Mouse (Mus musculus) kidney, postnatal 10 days (tissue): Measurements from ENCODE around the gene Gnb2.
A peak's percentile ranks its signal among the peaks of the same experiment; 100 is the strongest.

Source experiments
- DNase-seq: peaks from one replicate; pipeline ENCODE4 v3.0.0; 2021; ENCODE audit warnings: mixed read lengths

Gnb2 gene

DNA sequence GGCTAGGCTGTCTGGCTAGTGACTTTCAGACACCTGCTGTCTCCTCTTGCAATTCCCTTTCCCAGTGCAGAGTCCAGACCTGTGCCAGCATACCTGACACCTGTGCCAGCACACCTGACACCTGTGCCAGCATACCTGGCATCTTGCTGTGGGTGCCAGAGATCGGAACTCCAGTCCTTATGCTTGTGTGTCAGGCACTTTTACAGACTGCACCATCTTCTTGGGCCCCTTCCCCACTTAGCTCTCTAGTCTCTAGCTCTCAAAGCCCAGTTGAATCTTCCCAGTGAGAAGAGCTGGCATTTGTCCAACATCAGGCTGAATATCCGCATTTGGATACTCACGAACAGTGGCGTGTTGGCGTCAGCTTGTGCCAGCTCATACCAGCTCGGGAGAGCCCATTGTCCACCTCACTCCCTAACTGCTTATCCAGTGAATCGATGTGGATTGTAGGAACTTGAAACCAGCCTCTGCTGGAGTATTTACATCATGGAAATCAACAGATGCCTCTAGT, 6.0 kb upstream of the Gnb2 start:
- peak; percentile 30 for DNase-seq

DNA sequence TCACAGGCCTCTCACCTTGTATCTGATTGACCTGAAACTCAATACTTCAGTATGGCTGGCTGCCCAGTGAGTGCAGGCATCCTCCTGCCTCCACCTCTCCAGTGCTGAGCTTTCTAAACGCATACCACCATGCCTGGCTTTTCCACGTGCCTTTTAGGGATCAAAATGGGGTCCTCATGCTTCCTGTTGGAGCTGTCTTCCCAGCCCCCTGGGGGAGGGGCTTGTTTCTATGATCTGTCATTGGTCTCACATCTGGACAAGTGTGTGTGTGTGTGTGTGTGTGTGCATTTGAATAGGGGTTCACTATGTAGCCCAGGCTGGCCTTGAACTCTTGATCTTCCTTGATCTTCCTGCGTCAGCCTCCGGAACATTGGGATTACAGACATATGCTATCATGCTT, 4.2 kb upstream of the Gnb2 start:
- DNase-seq: peak; percentile 3

DNA sequence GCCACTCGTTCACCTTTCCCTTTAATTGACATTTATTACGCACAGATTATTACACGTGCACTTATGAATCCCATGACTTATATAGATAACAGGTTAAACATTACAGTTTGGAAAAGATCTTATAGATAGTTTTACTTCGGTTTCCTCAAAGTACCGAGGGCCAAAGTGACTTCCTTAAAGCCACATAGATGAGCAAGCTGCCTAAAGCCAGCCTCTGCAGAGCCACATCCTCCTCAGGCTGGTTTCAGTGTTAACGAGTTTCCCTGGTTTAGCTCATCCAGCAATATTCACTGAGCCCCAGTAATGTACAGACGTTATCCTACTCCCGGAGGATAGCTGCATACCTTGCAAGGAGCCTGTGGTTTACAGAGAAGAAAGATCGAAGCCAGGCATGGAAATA, 2.0 kb upstream of the Gnb2 start:
- peak; percentile 3 for DNase-seq

DNA sequence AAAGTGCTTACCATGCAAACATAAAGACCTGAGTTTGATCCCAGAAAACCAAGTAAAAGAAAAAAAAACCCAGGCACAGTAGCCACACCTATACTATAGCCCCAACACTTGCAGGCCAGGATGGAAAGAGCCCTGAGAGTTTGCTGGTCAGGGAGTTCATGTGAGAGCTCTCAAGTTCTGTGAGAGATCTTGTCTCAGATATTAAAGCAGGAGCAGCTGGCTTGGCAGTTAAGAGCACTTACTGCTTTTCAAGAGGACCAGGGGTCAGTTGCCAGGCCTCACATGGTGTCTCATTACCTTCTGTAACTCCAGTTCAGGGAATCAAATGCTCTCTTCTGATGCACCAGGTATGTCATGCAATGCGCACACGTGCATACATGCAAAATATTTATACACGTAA, 1.5 kb upstream of the Gnb2 start:
- DNase-seq: peak; percentile 6

DNA sequence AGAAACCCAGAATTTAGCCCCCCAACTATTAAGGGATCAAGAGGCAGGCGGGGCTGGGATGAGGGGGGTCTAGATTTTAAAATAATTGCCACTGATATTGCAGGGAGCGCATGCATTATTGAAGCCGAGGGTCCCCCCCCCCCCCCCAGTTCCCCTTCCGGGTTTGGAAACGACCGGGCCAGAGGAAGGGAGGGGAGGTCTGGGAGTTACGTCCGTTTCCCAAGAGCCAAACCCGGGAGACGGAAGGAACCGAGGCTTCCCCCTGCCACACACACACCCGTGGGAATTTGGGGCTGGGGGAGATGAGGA, 548 bp downstream of the Gnb2 start:
- no peak for DNase-seq

DNA sequence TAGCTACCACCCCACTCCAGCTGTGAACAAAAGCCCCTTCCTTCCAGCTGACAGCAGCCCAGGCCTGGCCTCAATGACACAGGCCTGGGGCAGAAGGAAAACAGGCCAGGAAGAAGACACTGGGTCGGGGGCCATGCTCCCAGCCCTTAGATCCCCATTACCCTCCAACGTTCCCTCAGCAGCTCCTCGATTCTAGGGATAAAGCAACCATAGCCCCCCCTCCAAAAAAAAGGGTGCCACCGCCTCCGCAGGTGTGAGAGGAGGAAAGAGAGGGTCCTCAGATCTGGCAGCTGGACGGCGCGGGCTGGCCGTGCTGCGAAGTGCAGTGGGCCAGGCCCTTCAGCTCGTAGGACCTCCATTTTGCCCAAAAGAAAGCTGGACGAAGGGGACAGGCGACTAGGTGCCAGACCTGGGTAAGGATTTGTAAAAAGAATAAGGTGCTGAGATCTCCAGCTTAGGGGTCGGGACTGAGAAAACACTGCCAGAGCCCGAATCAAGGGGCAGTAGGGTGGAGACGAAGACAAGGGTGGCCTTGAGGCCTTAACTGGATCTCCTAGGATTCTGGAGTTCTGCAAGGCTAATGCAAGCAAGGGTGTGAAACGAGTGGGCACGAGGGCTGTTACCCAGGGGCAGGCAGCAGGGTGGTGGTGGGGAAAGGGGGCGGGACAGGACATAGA, 1.0 kb downstream of the Gnb2 start:
- peak; percentile 56 for DNase-seq

DNA sequence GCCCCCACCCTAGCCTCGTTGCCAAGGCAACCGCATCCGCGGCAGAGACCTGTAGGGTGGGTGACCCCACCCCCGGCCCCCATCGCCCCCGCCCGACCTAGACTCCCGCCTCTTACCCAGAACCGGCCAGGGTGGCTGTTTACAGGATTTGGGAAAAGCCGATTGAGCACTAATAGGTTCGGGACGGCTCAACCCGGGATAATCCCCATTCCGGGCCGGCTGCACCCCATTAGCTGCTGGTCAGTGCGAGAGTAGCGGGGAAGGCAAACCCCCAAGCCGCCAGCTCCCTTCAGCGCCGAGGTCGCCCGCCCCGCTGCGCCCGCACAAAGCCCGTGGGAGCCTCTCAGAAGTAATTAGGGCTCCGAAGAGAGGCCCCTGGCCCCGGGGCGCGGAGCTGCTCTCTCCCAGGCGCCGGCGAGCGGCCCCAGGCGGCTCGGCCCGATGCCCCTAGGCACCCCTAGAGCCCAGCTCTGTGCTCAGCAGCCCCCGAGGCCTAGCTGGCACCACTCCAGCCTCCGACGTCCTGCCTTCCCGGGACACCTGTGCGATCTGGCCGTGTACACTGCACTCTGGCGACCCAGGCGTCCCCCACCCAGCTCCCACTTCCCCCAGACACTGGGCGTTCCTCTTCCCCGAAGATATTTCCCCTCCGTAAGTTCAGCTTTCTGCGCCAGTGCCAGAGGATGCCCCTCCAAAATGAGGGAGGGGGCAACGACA, 1.7 kb downstream of the Gnb2 start:
- peak; percentile 81 for DNase-seq

DNA sequence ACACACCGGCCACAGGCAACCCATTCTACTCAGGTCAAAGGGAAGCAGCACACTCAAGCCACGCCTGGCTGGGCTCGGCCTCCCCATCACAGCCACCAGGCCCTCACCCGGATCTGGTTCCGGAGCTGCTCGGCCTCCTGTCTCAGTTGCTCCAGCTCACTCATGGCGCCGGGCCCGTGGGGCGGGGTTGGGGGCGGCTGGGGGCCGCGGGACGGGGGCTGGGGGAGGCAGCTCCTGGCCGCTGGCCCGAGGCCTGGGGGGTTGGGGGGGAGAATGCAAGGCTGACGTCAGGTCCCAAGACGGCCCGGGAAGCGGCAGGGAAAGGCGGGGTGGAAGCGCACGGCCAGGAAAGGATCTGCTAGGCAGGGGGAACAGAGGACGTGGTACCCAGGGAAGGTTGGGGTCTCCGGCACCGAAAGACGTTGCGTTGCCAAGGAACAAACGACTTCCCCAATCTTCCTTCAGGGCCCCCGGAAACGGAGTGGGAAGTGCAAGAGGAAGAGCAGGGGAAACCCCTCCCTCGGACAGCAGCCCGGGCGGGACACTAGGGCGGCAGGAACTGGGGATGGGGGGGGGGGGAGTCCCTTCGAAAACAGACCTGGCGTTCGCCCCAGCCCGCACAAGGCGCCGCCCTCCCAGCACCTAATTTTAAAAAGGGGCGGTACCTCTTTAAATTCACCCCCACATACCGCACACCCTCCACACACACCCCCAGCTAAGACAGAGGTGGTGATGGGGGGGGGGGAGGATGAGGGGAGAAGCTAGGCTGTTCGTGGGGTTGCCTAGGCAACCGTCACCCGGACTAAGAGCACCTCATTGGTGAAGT, 2.5 kb downstream of the Gnb2 start:
- peak; percentile 88 for DNase-seq

DNA sequence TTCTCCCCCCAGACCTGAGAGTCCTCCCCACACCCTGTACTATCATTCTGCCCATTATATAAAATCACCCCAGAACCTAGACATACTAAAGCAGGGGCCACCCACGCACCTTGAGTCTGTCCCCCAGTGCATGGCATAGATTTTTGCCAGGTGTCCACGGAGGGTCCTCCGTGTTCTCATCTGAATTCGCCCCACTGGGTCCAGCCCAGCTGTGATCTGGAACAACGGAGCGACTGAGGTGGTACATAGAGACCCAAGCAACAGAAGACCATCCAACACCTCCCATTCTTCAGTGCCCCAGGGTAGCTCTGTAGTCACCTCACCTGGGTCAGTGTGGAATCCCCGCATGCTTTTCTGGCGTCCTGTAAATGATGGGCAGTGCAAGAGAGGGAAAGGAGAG, 3.2 kb downstream of the Gnb2 start:
- DNase-seq: peak; percentile 12

DNA sequence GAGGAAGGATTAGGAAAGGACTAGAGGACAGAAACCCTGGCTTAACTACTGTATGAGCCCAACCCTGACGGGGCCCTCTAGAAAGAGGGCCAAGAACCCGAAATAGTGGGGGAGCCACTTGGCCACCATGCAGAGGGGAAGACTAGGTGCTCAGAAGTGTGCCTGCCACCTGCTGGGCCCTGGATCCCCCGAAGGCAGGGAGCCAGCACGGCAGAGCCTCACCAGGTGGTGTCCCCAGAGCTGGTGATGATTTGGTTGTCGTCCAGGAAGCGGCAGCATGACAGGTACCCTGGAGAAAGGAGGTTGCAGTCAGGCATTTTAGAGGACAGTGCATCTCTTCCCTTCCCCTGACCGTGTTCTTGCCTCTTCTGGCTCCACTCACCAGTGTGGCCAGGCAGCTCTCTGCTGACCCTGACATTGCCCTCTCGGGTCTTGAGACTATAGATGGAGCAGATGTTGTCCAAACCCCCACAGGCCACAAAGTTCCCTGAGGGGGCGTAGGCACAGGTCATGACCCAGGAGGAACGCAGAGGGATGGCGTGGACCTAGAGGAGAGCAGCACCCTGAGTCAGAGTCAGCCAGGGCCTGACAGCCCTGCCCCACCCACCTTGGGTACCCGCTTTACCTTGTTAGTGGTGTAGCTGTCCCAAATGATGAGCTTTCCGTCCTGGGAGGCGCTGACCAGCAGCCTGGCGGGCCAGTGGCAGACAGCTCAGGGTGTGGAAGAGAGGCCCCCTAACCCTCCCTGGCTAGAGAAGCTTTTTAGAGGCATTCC, 3.9 kb downstream of the Gnb2 start:
- peak; percentile 37 for DNase-seq

DNA sequence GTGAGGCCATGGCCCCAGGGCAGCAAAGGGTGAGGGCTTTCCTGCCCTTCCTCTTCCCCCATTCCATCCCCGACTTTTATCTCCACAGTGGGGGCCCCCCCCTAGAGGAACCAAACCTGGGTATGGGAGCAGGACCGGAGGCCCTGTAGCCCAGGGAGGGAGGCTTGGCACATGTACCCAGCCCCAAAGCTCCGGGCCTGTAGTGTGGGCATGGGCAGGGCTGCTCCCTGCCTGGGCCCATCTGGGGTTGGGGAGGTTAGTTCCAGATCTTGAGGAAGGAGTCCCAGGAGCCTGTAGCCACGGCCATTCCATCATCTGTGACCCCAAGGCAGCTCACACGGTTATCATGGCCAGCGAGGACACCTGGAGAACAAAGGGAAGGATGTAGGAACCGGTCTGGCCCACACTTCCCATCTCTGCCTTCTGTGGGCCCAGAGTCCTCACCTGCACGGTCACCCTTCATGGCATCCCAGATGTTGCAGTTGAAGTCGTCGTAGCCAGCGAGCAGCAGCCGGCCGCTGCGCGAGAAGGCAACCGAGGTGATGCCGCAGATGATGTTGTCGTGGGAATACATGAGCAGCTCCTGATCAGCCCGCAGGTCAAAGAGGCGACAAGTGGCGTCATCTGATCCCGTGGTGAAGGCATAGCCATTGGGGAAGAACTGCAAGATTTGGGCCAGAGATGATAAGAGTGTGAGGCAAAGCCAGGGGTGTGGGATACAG, 4.9 kb downstream of the Gnb2 start:
- peak; percentile 30 for DNase-seq

DNA sequence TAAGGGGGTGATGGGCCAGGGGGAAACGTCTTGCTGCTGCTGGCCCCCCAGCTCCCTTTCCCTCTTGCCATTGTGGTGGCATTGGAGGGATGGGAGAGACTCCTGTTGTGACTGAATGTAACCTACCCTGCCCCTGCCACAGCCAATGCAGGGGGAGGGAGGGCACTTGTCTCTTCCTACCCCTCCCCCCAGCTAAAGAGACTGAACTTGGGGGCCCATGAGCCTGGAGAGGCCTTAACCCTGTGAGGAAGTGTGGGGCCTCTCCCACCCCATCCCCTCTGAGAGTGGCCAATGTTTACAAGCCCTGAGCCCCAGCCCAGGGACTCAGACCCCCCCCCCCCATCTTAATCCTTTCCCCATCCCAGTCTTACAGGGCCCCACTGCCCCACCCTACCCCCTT, 5.9 kb downstream of the Gnb2 start:
- DNase-seq: peak; percentile 13

DNA sequence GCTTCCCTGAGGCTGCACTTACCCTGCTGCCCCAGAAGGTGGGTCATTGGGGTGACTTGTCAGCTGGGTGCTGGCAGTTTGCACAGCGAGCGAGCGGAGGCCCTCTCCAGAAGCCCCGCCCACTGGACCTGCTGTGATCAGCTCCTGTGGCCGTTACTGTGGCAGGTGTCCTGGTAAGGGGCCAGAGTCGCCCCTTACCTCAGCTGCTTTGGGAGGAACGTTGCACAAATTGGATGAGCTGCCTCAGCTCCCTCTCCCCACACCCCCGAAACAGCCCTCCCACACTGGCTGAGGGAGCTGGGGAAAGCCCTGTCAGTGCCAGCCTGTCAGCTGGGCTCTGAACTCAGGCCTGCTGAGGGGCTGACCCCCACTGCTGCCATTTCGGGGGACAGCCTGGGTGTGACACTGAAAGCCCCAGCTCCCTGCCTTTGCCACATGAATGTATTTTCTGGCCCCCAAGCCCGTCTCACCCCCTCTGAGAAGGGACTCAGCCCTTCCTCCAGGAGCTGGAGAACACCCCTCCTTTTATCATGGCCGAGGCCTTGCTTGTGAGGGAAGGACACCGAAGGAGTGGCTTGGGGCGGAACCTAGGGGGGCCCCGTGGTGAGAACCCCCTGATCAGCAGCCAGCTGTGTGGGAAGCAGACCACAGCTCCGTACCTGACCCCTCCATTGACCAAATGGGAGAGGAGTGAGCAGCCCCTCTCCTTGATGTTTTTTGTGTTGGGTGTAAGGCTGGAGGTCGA, 6.9 kb downstream of the Gnb2 start:
- DNase-seq: peak; percentile 74

DNA sequence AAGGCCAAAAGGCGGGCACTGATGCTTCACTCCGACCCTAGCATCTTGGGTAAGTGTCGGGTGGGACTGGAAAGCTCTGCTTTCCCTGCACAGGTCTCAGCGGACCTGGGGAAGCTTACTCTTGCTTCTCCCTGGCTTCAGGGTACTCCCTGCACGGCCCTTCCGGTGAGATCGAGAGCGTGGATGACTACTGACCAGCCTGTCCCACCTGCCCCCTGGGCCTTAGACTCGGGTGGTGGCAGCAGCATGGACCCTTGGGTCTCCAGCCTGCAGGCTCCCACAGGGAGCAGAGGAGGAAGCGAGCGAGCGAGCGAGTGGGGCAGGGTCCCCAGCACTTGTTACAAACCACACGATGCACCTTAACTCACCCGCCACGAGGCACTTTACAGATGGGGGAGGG, 7.8 kb downstream of the Gnb2 start:
- peak; percentile 18 for DNase-seq

DNA sequence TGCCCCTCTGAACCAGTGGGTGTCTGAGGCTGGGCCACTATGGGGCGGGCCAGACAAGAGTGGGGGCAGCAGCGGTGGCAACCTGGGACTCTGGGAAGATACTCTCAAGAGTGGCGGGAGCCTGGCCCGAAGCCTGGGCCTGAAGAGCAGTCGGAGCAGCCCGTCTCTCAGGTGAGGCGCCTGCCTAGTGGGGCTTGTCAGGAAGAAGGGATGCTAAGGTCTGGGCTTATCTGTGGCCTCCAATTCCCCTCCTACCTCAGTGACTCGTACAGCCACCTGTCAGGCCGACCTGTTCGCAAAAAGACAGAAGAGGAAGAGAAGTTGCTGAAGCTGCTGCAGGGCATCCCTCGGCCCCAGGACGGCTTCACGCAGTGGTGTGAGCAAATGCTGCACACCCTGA, 8.6 kb downstream of the Gnb2 start:
- DNase-seq: peak; percentile 19

DNA sequence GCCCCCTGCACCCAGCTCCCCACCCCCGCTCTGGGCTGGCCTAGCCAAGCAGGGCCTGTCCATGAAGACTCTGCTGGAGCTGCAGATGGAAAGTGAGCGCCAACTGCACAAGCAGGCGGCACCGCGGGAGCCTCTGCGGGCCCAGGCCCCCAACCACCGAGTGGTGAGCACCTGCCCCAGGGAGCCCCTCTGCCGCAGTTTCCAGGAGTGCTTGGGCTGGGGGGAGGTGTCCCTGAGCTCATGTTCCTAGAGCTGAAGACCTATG, 9.1 kb downstream of the Gnb2 start:
- no peak for DNase-seq

DNA sequence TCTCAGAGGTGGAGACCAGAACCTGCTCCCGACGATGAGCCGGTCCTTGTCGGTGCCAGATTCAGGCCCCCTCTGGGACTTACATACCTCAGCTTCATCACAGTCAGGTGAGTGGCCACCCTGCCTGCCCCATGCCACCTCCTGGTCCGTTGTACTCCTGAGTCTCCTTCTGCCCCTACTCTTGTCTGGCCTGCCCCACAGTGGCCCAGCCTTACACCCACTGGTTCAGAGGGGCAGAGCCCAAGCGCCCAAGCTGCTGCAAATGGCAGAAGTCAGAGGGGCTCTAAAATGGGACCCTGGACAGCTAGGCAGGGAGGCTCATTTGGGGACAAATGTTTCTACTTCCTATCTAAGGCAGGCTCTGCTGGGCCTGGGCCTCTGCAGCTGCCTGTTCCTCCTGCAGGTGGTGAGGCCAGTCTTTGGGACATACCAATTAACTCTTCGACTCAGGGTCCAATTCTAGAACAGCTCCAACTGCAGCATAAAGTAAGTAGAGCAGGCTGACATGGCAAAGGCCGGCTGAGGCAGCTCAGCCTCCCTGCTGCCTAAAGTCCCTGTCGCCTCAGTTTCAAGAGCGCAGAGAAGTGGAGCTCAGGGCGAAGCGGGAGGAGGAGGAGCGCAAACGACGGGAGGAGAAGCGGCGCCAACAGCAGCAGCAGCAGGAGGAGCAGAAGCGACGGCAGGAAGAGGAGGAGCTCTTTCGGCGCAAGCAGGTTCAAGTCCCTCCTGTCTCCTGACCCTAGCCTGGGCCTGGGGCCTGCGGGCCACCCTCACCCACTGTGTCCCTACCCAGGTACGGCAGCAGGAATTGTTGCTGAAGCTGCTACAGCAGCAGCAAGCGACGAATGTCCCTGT, 9.7 kb downstream of the Gnb2 start:
- DNase-seq: no peak

DNA sequence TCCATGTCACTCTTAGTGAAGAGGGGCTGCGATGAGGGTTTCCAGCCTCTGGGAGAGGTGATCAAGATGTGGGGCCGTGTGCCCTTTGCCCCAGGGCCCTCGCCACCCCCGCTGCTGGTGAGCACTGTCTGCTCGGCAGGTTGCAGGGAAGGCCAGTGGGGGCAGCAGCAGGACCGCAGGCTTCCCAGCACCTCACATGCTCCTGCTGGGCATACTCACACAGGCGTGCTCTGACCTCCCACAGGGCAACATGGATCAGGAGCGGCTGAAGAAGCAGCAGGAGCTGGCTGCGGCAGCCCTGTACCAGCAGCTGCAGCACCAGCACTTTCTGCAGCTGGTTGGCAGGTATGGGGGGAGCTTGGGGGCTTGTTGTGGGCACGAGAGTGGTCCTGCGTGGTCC, 10.6 kb downstream of the Gnb2 start:
- no peak for DNase-seq

DNA sequence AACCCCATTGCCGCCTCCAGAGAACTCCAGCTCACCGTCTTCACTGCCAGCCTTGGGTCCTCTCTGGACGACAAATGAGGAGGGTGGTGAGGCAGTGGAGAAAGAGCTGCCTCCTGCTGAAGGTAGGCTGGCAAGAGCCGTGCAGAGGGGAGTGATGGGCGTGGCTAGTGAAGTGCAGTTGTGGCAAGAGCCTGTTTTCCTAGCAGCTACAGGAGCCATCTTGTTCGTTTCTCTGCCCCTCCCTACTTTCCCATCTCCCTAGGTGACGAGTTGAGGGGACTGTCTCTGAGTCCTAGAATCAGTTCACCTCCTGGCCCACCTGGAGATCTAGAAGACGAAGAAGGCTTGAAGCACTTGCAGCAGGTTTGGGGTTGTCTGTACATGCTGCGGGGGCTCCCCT, 11.4 kb downstream of the Gnb2 start:
- DNase-seq: no peak

DNA sequence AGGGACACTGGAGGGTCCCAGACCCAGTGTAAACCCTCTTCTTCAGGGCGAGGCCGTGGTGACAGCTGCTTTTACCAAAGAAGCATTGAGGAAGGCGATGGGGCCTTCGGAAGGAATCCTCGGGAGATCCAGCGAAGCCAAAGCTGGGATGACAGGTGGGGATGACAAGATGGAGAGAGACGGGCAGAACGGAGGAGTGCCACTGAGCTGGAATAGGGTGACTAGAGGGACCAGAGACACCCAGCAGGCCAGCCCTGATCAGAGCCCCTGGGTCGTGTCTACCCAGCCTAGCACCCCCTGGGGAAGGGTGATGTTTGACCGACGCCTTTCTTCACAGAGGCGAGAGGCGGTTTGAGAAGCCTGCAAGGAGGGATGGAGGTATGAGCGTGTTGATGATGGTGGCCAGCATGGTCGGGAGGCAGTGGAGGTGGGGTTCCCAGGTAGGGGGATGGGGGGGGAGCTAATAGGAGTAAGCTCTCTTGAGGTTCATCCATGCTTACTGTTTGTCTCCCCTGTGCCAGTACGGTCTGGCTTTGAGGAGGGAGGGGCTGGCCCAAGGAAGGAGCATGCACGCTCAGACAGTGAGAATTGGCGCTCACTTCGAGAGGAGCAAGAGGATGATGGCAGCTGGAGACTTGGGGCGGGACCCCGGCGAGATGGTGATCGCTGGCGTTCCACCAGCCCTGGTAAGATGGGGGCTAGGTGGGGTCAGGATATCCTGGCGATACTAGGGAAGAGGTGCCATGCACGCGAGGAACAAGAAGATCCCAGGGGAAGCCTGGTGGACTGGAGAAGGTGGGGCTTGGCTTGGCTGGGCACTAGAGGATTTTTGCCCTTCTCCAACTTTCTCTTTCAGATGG, 13.4 kb downstream of the Gnb2 start:
- no peak for DNase-seq
